Mouse (Mus musculus): ENCODE results near the gene Atp5mpl.

The Atp5mpl gene

DNA sequence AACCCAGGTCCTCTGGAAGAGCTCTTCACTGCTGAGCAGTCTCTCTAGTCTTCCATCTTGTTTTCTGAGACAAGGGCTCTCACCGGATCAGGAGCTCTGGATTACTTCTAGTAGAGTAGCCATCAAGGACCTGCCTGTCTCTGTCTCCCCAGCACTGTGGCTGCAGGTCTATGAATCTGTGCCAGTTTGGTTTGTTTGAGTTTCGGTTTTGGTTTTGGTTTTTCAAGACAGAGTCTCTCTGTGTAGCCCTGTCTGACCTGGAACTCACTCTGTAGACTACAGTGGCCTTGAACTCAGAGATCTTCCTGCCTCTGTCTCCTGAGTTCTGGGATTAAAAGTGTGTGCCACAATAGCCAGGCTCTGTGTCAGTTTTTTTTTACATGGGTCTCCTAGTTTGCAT, 55.0 kb downstream of the Atp5mpl start:
- no peak for DNase-seq (ENCODE audit: low spot score in 2 of 2)
